Mouse (Mus musculus) erythroblast, embryonic 14.5 days (primary cell): ENCODE data around the gene Agbl1.

Experiments
- GATA1 ChIP-seq: IDR thresholded peaks from 2 replicates; pipeline ENCODE4 v1.6.1; 2012; ENCODE audit warnings: low read length, inconsistent platforms, mixed read lengths
- TAL1 ChIP-seq: IDR thresholded peaks from 3 replicates; pipeline ENCODE4 v1.6.1; 2012; ENCODE audit warnings: low read length, inconsistent platforms, mixed read lengths

GRCm38 (mm10) chr7:76466427-76466826, 236.7 kb downstream of the Agbl1 start:
- TF ChIP-seq TAL1 (no peak), GATA1 (no peak)
